Mouse (Mus musculus): Measurements from ENCODE around the gene Erich3.

DNA sequence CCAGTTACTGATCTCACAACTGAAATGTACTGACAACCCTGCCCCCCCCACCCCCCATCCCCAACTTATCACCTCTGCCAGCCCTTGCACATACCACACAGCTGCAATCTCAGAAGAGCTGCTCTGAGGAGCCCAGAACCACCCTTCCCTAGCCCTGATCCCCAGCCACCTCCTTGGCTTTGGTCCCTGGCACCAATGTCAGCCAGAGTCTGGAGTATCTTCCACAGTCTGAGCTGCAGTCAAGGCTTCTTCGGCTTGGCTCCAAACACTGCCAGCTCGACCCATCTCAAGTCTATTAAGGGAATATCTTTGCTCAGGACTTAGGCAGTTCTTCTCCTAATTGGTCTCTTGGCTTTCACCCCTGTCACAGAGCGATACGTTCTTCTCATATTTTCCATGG is 129.9 kb downstream of the Erich3 start:
- TF ChIP-seq CTCF (IDR thresholded peaks at IDR 0.05 in 2 of 3, conservative IDR thresholded peaks at IDR 0.05 in 1 of 3; ENCODE audit: control insufficient read depth in 1 of 3, insufficient read depth in 1 of 3, low read depth in 2 of 3, low read length in 3 of 3, poor library complexity in 1 of 3, severe bottlenecking in 1 of 3) (no peak), POLR2A (IDR thresholded peaks at IDR 0.05; ENCODE audit: control insufficient read depth in 1 of 2, insufficient read depth in 1 of 2, low read depth in 1 of 2, low read length in 2 of 2, poor library complexity in 1 of 2) (no peak), POLR2AphosphoS2 (IDR thresholded peaks at IDR 0.05; ENCODE audit: low read length) (no peak), EP300 (IDR thresholded peaks at IDR 0.05; ENCODE audit: low read depth in 1 of 2, low read length in 2 of 2) (no peak), UBTF (IDR thresholded peaks at IDR 0.05; ENCODE audit: borderline replicate concordance, insufficient read depth, low read depth, low read length) (no peak), SMC3 (IDR thresholded peaks at IDR 0.05; ENCODE audit: low read depth, low read length) (no peak)

All from MEL (cell line).